Mouse (Mus musculus) large intestine, adult 2 months (tissue): ENCODE measurements around the gene Arhgap22. TPM values are rescaled to one million over a fixed set of nuclear protein-coding genes. Genes with fewer than 3 reads are reported as not detected.

Experiments used
- DNase-seq: peaks from one replicate; pipeline ENCODE4 v3.0.0-alpha.2; 2012; ENCODE audit warnings: low read depth, low spot score
- WGBS: fragments of 180-500 bp; shearing (Covaris S2); methylation state at CpG from one replicate; pipeline ENCODE4 v1.1.7; 2018; 5-methylcytosine and 5-hydroxymethylcytosine counted together
- polyA plus RNA-seq: library from polyadenylated mRNA; depleted of rRNA; stranded (reverse); fragments of >200 nt; gene quantifications from 2 replicates; pipeline ENCODE4 v1.2.3, GENCODE M21; 2012; rRNA removed

Gene Arhgap22
- polyA plus RNA-seq, 1 experiment, result 2.8 TPM

GRCm38 (mm10) chr14:33415746-33416145, 201.9 kb downstream of the Arhgap22 start:
- 94% methylated on average over 1 of the region's 1 CpGs for WGBS
- DNase-seq, result no peak

GRCm38 (mm10) chr14:33418311-33418909, 204.6 kb downstream of the Arhgap22 start:
- 86% methylated on average over 3 of the region's 3 CpGs for WGBS
- DNase-seq, result no peak

Other genes with a start within 250 kb of the Arhgap22 start
- 0.15 and 0.19 TPM in 2 replicates for gene Lrrc18, start 222.6 kb upstream of the Arhgap22 start, polyA plus RNA-seq
- gene Wdfy4, start 28.5 kb upstream of the Arhgap22 start, polyA plus RNA-seq, result 5.0 and 6.0 TPM in 2 replicates
- 5.8 and 12.7 TPM in 2 replicates for gene Mapk8, start 233.1 kb downstream of the Arhgap22 start, polyA plus RNA-seq